Mouse (Mus musculus) myocyte (in vitro differentiated cells): ENCODE results near the gene Zmat5.

Experiments
- MYOG ChIP-seq, 3 experiments: IDR thresholded peaks; one replicate each; pipeline ENCODE4 v1.6.1; 2011; ENCODE audit warnings: control low read depth in 2 of 3, low read depth in 2 of 3, mild to moderate bottlenecking in 2 of 3; ENCODE audit not compliant: insufficient read length in 2 of 3, control insufficient read depth in 1 of 3, insufficient read depth in 1 of 3
- POLR2A ChIP-seq: IDR thresholded peaks from one replicate; pipeline ENCODE4 v1.6.1; 2011; ENCODE audit warnings: low read depth, mild to moderate bottlenecking, control low read depth, moderate library complexity; ENCODE audit not compliant: insufficient read length
- POLR2AphosphoS2 ChIP-seq: IDR thresholded peaks from one replicate; pipeline ENCODE4 v1.6.1; 2011; ENCODE audit warnings: low read depth, control low read depth; ENCODE audit not compliant: insufficient read length

DNA sequence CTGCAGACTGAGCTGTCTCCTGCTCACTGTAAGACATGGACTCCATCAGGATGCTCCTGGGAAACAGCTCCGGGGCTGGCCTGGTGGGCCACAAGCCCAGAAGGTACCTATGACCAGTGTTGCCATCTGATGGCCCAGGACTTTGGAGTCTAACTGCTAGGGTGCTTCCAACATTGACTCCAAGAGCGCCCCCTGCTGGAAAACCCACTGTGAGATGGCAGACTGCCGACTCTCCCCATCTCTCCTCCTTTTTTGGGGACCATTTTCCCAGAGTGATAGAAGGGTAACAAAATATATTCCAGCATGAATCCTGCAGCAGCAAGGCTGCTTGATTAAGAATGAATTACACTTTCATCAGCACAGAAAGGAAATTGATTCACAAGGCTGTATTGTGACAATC, 68.4 kb downstream of the Zmat5 start:
- TF ChIP-seq POLR2A (no peak), MYOG (IDR thresholded peaks at IDR 0.05; ENCODE audit: control insufficient read depth in 1 of 3, insufficient read depth in 1 of 3, insufficient read length in 2 of 3, low read depth in 2 of 3) (no peak), POLR2AphosphoS2 (no peak)
